Mouse (Mus musculus) embryonic facial prominence, embryonic 15.5 days (tissue): ENCODE data around the gene Pf4. TPM values are rescaled to one million over a fixed set of nuclear protein-coding genes. Genes with fewer than 3 reads are reported as not detected.

Source experiments
- ATAC-seq: fragments of 200-750 bp; cut with Nextera tagmentation; 2 replicates; pipeline ENCODE4 v1.8.0; 2017; ENCODE audit warnings: low read depth, moderate TSS enrichment; ENCODE audit not compliant: insufficient number of reproducible peaks, low FRiP score, low TSS enrichment
- H3K27ac ChIP-seq: fragments of 300-500 bp; sonication (generic); replicated peaks from 2 replicates; pipeline ENCODE4 v1.5.1; 2015; ENCODE audit warnings: mild to moderate bottlenecking, inconsistent platforms
- H3K27me3 ChIP-seq: fragments of 300-500 bp; sonication (generic); 2 replicates; pipeline ENCODE4 v1.6.1; 2015; ENCODE audit warnings: inconsistent platforms
- H3K36me3 ChIP-seq: fragments of 300-500 bp; sonication (generic); 2 replicates; pipeline ENCODE4 v1.6.1; 2015; ENCODE audit warnings: mild to moderate bottlenecking, inconsistent platforms
- H3K4me1 ChIP-seq: fragments of 300-500 bp; sonication (generic); 2 replicates; pipeline ENCODE4 v1.6.1; 2015; ENCODE audit warnings: inconsistent platforms
- H3K4me2 ChIP-seq: fragments of 300-500 bp; sonication (generic); replicated peaks from 2 replicates; pipeline ENCODE4 v1.6.1; 2015; ENCODE audit warnings: mild to moderate bottlenecking, inconsistent platforms
- H3K4me3 ChIP-seq: fragments of 300-500 bp; sonication (generic); replicated peaks from 2 replicates; pipeline ENCODE4 v1.5.1; 2015; ENCODE audit warnings: mild to moderate bottlenecking, inconsistent platforms
- H3K9ac ChIP-seq: fragments of 300-500 bp; sonication (generic); 2 replicates; pipeline ENCODE4 v1.6.1; 2015; ENCODE audit warnings: inconsistent platforms
- H3K9me3 ChIP-seq: fragments of 300-500 bp; sonication (generic); replicated peaks from 2 replicates; pipeline ENCODE4 v1.6.1; 2016; ENCODE audit warnings: inconsistent platforms
- WGBS: fragments of 180-500 bp; shearing (Covaris S2); methylation state at CpG from one replicate; pipeline ENCODE4 v1.1.7; 2015; 5-methylcytosine and 5-hydroxymethylcytosine counted together
- polyA plus RNA-seq: library from polyadenylated mRNA; unstranded; fragments of >200 nt; fragmentation: Nextera tagmentation; extraction: Ambion mirVana; gene quantifications from 2 replicates; pipeline ENCODE4 v1.2.1, GENCODE M21; 2015

Pf4 gene
- 110 and 123 TPM in 2 replicates for polyA plus RNA-seq

GRCm38 (mm10) chr5:90771880-90772653, at the start of gene Pf4:
TSS of gene Pf4 (plus strand) at chr5:90772435.
- 81% methylated on average over 16 of the region's 16 CpGs for WGBS
- no peaks in the 10 kb centered on the region for H3K4me1 ChIP-seq
- no peak for ATAC-seq

GRCm38 (mm10) chr5:90722656-90723055, 49.6 kb upstream of the Pf4 start:
- Histone ChIP-seq H3K27me3 (no peaks in the 10 kb centered on the region), H3K4me1 (no peaks in the 10 kb centered on the region), H3K27ac (no peak overlapping the region), H3K9ac (no peak overlapping the region), H3K4me3 (no peak overlapping the region), H3K9me3 (no peaks in the 10 kb centered on the region), H3K4me2 (no peak overlapping the region), H3K36me3 (no peaks in the 10 kb centered on the region)
- 93% methylated on average over 3 of the region's 3 CpGs for WGBS
- no peak for ATAC-seq

More at GRCm38 (mm10) chr5:90771880-90772653, at the start of gene Pf4:
- no peaks in the 10 kb centered on the region for H3K36me3 ChIP-seq
- H3K4me2 ChIP-seq = no peak within 1 kb of the TSS
- no peak within 1 kb of the TSS for H3K9ac ChIP-seq
- H3K27me3 ChIP-seq = peaks cover 4% of the 10 kb centered on the region; the same call in 1 of the 2 replicates
- no peak within 1 kb of the TSS for H3K4me3 ChIP-seq
- no peak within 1 kb of the TSS for H3K27ac ChIP-seq
- H3K9me3 ChIP-seq = no peaks in the 10 kb centered on the region

- Histone ChIP-seq H3K36me3 (no peaks in the 10 kb centered on the region), H3K9ac (no peak overlapping the region), H3K27me3 (no peaks in the 10 kb centered on the region), H3K4me1 (0 out of 2 replicates have a peak, but pooled peaks cover 3% of the 10 kb centered on the region), H3K27ac (no peak overlapping the region), H3K9me3 (no peaks in the 10 kb centered on the region), H3K4me3 (no peak overlapping the region), H3K4me2 (no peak overlapping the region)
- WGBS = 78% methylated on average over 3 of the region's 3 CpGs
- ATAC-seq = no peak
These were observed 44.0 kb upstream of the Pf4 start for GRCm38 (mm10) chr5:90728254-90728653.

- Histone ChIP-seq H3K4me2 (no peak overlapping the region), H3K4me1 (0 out of 2 replicates have a peak, but pooled peaks cover 3% of the 10 kb centered on the region), H3K9ac (no peak overlapping the region), H3K36me3 (no peaks in the 10 kb centered on the region), H3K27ac (0 out of 2 replicates have a peak overlapping the region, but pooled peaks have one; percentile 51), H3K27me3 (no peaks in the 10 kb centered on the region), H3K4me3 (no peak overlapping the region), H3K9me3 (no peaks in the 10 kb centered on the region)
- 36% methylated on average over 4 of the region's 4 CpGs for WGBS
- ATAC-seq = peak; percentile 24; the same call in 1 of the 2 replicates
These were observed 40.8 kb upstream of the Pf4 start for GRCm38 (mm10) chr5:90731480-90731879.

- H3K27ac ChIP-seq = no peak overlapping the region
- no peaks in the 10 kb centered on the region for H3K36me3 ChIP-seq
- H3K9ac ChIP-seq = no peak overlapping the region
- H3K4me3 ChIP-seq = no peak overlapping the region
- no peaks in the 10 kb centered on the region for H3K27me3 ChIP-seq
- 53% methylated on average over 4 of the region's 4 CpGs for WGBS
- H3K4me2 ChIP-seq = no peak overlapping the region
- no peaks in the 10 kb centered on the region for H3K4me1 ChIP-seq
- H3K9me3 ChIP-seq = no peaks in the 10 kb centered on the region
- no peak for ATAC-seq
These were observed 30.2 kb upstream of the Pf4 start for GRCm38 (mm10) chr5:90742029-90742428.

- Histone ChIP-seq H3K27ac (no peak overlapping the region), H3K4me3 (no peak overlapping the region), H3K36me3 (no peaks in the 10 kb centered on the region), H3K9ac (no peak overlapping the region), H3K4me2 (no peak overlapping the region), H3K4me1 (peaks cover 18% of the 10 kb centered on the region), H3K27me3 (peaks cover 2% of the 10 kb centered on the region; the same call in 1 of the 2 replicates), H3K9me3 (no peaks in the 10 kb centered on the region)
- WGBS = 77% methylated on average over 1 of the region's 1 CpGs
- ATAC-seq = no peak
These were observed 18.3 kb upstream of the Pf4 start for GRCm38 (mm10) chr5:90753934-90754333.

GRCm38 (mm10) chr5:90758020-90758605, 14.1 kb upstream of the Pf4 start:
- Histone ChIP-seq H3K4me1 (peaks cover 26% of the 10 kb centered on the region), H3K9me3 (no peaks in the 10 kb centered on the region), H3K4me3 (no peak overlapping the region), H3K27me3 (peaks cover 17% of the 10 kb centered on the region), H3K9ac (no peak overlapping the region), H3K4me2 (no peak overlapping the region), H3K27ac (no peak overlapping the region), H3K36me3 (no peaks in the 10 kb centered on the region)
- WGBS = 36% methylated on average over 5 of the region's 5 CpGs
- ATAC-seq = no peak

GRCm38 (mm10) chr5:90759077-90760065, 12.9 kb upstream of the Pf4 start, which contains the start of gene Cxcl5:
TSS of gene Cxcl5 (plus strand) at chr5:90759360.
- Histone ChIP-seq H3K27ac (no peak within 1 kb of the TSS), H3K4me3 (peak within 1 kb of the TSS; percentile 31), H3K4me1 (peaks cover 26% of the 10 kb centered on the region), H3K9ac (no peak within 1 kb of the TSS), H3K9me3 (no peaks in the 10 kb centered on the region), H3K4me2 (peak within 1 kb of the TSS; percentile 49), H3K27me3 (peaks cover 17% of the 10 kb centered on the region), H3K36me3 (no peaks in the 10 kb centered on the region)
- 3% methylated on average over 32 of the region's 32 CpGs for WGBS
- ATAC-seq = no peak

- Histone ChIP-seq H3K4me3 (no peak overlapping the region), H3K9ac (no peak overlapping the region), H3K4me2 (no peak overlapping the region), H3K9me3 (no peaks in the 10 kb centered on the region), H3K27ac (no peak overlapping the region), H3K36me3 (no peaks in the 10 kb centered on the region), H3K27me3 (peaks cover 17% of the 10 kb centered on the region), H3K4me1 (peaks cover 29% of the 10 kb centered on the region)
- 60% methylated on average over 4 of the region's 4 CpGs for WGBS
- no peak for ATAC-seq
These were observed 11.9 kb upstream of the Pf4 start for GRCm38 (mm10) chr5:90760303-90760702.

GRCm38 (mm10) chr5:90760844-90761243, 11.4 kb upstream of the Pf4 start:
- no peak for ATAC-seq
- Histone ChIP-seq H3K36me3 (no peaks in the 10 kb centered on the region), H3K27me3 (peaks cover 17% of the 10 kb centered on the region), H3K27ac (no peak overlapping the region), H3K4me3 (no peak overlapping the region), H3K4me1 (peaks cover 29% of the 10 kb centered on the region), H3K9ac (no peak overlapping the region), H3K4me2 (no peak overlapping the region), H3K9me3 (no peaks in the 10 kb centered on the region)
- WGBS = 91% methylated on average over 2 of the region's 2 CpGs

GRCm38 (mm10) chr5:90761834-90762233, 10.4 kb upstream of the Pf4 start:
- Histone ChIP-seq H3K36me3 (no peaks in the 10 kb centered on the region), H3K9ac (no peak overlapping the region), H3K4me1 (peaks cover 29% of the 10 kb centered on the region), H3K27ac (no peak overlapping the region), H3K4me2 (no peak overlapping the region), H3K27me3 (peaks cover 17% of the 10 kb centered on the region), H3K9me3 (no peaks in the 10 kb centered on the region), H3K4me3 (no peak overlapping the region)
- ATAC-seq = no peak
- WGBS = 89% methylated on average over 3 of the region's 3 CpGs
